Mouse (Mus musculus): ENCODE results near the gene Gm45618.

GRCm38 (mm10) chr7:142070458-142071211, 49.9 kb downstream of the Gm45618 start:
- no peak for TF ChIP-seq POLR2A (IDR thresholded peaks at IDR 0.05; ENCODE audit: low read depth, low read length)
- peak; percentile 94 for TF ChIP-seq CTCF (conservative IDR thresholded peaks at IDR 0.05; ENCODE audit: insufficient read depth, insufficient read length, low read depth, low read length)
